Mouse (Mus musculus): Measurements from ENCODE around the gene Acad8. TPM values are rescaled to one million over a fixed set of nuclear protein-coding genes. Genes with fewer than 3 reads are reported as not detected.

Gene Acad8
- total RNA-seq, 4 experiments from 2014 or later: 55.4 to 70.1 (median 62.1) TPM

GRCm38 (mm10) chr9:26985090-26985613, 14.2 kb downstream of the Acad8 start:
- no peak for DNase-seq (ENCODE audit: low spot score)

GRCm38 (mm10) chr9:26978776-26979175, 20.6 kb downstream of the Acad8 start:
- no peak for DNase-seq (ENCODE audit: low spot score)

GRCm38 (mm10) chr9:26977754-26978153, 21.6 kb downstream of the Acad8 start:
- DNase-seq (ENCODE audit: low spot score): no peak

DNA sequence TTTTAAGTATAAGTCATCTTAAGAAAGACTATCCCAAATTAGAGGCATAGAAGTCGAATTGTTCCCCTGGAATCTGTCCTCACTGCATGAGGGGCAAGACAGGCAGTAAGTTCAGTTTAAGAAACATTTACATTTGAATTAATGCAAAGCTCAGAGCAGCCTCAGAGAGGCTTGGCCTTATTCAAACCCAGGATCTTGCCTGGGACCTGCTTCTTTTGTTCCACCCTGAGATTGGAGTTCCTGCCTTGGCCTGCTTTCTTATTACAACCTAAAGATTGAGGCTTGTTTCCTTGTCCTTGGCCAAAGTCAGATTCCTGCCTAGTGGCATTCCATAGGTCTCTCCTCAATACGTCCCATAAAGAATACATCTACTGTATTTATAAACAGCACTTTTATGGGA, 51.6 kb downstream of the Acad8 start:
- DNase-seq (ENCODE audit: low spot score): no peak

DNA sequence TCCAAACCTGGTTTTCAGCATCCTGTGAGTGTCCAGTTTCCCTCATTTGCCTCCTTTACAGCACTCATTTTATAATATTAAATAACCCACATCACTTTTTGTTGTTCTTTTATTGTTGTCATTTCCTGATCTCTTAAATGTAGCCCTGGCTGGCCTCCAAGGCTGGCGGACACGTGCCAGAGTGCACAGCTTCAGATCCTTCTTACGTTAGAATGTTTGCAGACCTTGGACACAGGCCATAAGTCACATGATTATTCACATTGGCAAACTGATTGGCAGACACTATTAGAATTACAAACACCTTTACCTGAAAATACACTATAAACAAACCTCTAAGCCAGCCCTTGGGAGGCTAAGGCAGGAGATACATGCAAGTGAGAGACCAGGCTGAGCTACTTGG, 75.2 kb downstream of the Acad8 start:
- peak; percentile 4 for DNase-seq (ENCODE audit: low spot score)

Other genes starting within 250 kb of the Acad8 start
- 1 to 10 TPM in 1 of 4 experiments, under 1 TPM in 3; 0.19 to 1.2 (median 0.36) TPM for gene Glb1l2, start 193.1 kb downstream of the Acad8 start, total RNA-seq (2022)
- not detected for gene Glb1l3, start 138.7 kb downstream of the Acad8 start, total RNA-seq (2022)
- not detected for gene Gm1110, start 76.5 kb downstream of the Acad8 start, total RNA-seq (2022)
- gene Thyn1, start 144 bp upstream of the Acad8 start, total RNA-seq (2022): 10 to 100 TPM; 24.8 to 30.0 (median 25.8) TPM
- gene Vps26b, start 30.5 kb upstream of the Acad8 start, total RNA-seq (2022): 10 to 100 TPM; 28.6 to 31.8 (median 30.4) TPM
- gene Ncapd3, start 30.6 kb upstream of the Acad8 start, total RNA-seq (2022): 10 to 100 TPM in 3 of 4 experiments, 1 to 10 TPM in 1; 9.1 to 10.6 (median 10.3) TPM
- 10 to 100 TPM; 13.0 to 21.8 (median 14.9) TPM for gene Jam3, start 155.9 kb upstream of the Acad8 start, total RNA-seq (2022)